In the genomic region with DNA sequence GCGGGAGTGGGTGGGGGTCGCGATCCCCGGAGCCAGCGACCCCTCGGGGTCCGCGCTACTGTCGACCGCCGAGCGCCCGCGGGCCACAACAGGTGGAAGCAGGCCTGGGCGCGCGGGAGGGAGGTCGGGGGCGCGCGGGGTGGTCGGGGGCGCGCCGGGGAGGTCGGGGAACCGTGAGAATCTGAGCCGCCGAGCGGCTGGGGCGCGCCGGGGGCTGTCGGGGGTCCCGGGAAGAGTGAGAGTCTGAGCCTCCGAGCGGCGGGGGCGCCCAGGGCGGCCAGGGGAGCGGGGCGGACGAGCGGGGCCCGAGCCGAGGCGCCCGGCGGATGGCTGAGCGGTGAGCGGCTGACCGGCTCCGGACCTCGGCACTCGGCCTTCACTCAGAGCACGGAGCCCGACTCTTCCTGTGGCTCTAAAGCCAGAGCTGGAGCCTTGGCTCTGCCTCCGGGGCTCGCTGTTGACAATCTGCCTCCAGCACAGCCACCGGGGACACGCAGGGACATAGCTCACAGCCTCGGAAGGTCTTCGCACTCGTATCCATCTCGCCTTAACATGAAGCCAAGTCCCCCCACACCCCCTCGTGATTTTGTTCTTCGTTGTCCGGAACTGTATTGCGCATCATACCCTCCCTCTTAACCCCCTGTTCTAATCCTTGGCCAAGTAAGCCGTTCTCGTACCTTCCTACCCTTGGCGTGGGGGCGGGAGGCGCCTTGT, we compare ENCODE assay signal across 8 mouse cellular contexts. TPM values are rescaled to one million over a fixed set of nuclear protein-coding genes. Genes with fewer than 3 reads are reported as not detected.
A peak's percentile ranks its signal among the peaks of the same experiment; 100 is the strongest.
DNase-seq lines count a peak whose midpoint lies in the region; ATAC-seq lines count a peak whose summit lies in the region.

No protein-coding gene starts in this region.

- no peaks in the 10 kb centered on the region for H3K4me1 ChIP-seq in hindbrain, embryonic 11.5 days (replicated peaks; ENCODE audit: control insufficient read depth, insufficient read depth, low read length)

- peak; percentile 7 for DNase-seq in T-cell, adult 2 months (ENCODE audit: low spot score)
- peak; percentile 78 for DNase-seq in cerebellum, adult 9-11 months
- DNase-seq in frontal cortex, postnatal 10 days (ENCODE audit: low spot score in 2 of 2), result peak; percentile 56 to 68
- DNase-seq in hindbrain, embryonic 11.5 days (ENCODE audit: low spot score), result peak; percentile 67
- DNase-seq in layer of hippocampus, postnatal 14 days (ENCODE audit: low spot score in 2 of 2), result peak; percentile 48 to 55
- peak; percentile 45 for DNase-seq in lung, postnatal 36 days
- peak; percentile 55 for DNase-seq in ovary, postnatal 36 days (ENCODE audit: low spot score)
- no peak for DNase-seq in MN1 (ENCODE audit: low spot score)

- H3K27me3 ChIP-seq in hindbrain, embryonic 11.5 days (ENCODE audit: control insufficient read depth, insufficient read depth, low read length), result peaks cover 27% of the 10 kb centered on the region

- peak overlapping the region; percentile 75 for H3K4me3 ChIP-seq in hindbrain, embryonic 11.5 days (ENCODE audit: low read depth, low read length)

- under 1% methylated on average over 40 of the region's 74 CpGs for WGBS in hindbrain, embryonic 11.5 days

- peak overlapping the region; percentile 97 for H3K4me2 ChIP-seq in hindbrain, embryonic 11.5 days (replicated peaks; ENCODE audit: low read depth, low read length)

- ATAC-seq in hindbrain, embryonic 11.5 days (ENCODE audit: low FRiP score), result peak; percentile 85

- H3K27ac ChIP-seq in hindbrain, embryonic 11.5 days (ENCODE audit: low read depth, low read length), result no peak overlapping the region

- H3K36me3 ChIP-seq in hindbrain, embryonic 11.5 days (ENCODE audit: control insufficient read depth, insufficient read depth, low read length), result no peaks in the 10 kb centered on the region

- H3K9ac ChIP-seq in hindbrain, embryonic 11.5 days (ENCODE audit: low read depth, low read length), result peak overlapping the region; percentile 61

- no peaks in the 10 kb centered on the region for H3K9me3 ChIP-seq in hindbrain, embryonic 11.5 days (ENCODE audit: control insufficient read depth, low read length)

RNA-seq across cellular contexts. Expression of gene Map7, which starts 1.0 kb away (rescaled TPM):
- polyA plus RNA-seq in hindbrain, embryonic 11.5 days (2014; fragmentation: Nextera tagmentation; extraction: Ambion mirVana), result 5.8 and 6.7 TPM in 2 replicates
- 10 to 100 TPM; 71.4 to 75.2 TPM for total RNA-seq in layer of hippocampus, postnatal 14 days (2021)
